Mouse (Mus musculus) C2C12 (cell line): ENCODE results near the gene Slc25a36.

ENCODE experiments used
- CEBPB ChIP-seq: IDR thresholded peaks from one replicate; pipeline ENCODE4 v1.6.1; 2011; ENCODE audit warnings: low read depth, mild to moderate bottlenecking, control low read depth, moderate library complexity
- CTCF ChIP-seq: IDR thresholded peaks from one replicate; pipeline ENCODE4 v1.5.1; 2011; ENCODE audit not compliant: control insufficient read depth, insufficient read depth, insufficient read length

DNA sequence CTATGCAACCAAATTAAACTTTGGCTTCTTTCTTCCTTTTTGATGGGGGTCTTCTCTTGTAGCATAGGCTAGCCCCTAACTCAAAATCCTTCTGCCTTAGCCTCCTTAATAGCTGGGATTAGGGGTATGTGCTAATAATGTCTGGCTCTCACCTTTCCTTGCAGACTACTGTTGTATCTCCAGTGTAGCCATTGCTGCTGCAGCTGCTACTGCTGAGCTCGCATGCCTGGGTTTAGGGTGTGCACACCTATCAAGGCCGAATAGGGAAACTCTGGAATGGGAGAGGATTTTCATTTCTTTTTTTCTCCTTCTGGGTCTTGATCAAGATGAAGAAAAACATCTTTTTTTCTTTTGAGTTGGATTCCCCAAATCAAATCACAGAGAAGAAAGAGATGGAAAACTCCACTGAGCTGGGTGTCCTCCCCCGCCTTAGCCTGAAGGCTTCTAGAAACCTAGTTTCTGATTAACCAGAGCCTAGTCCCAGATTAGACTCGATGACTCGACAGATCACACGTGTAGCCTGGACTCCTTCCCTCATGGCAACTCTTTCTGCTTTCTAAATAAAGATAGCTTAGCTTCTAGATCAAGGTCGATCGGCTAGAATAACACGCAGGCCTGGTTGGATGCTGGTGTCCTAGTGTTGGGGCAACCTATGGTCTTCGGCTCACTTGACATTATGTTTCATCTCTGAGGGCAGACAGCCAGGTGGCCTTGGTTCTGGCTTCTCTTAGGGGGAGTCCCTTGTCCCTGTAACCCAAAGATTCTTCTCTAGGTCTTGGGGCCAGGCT lies 29.4 kb upstream of the Slc25a36 start:
- TF ChIP-seq CEBPB (no peak), CTCF (no peak)
